Mouse (Mus musculus) ovary, postnatal 36 days (tissue): ENCODE results near the gene Bace2.

Source experiments
- DNase-seq: peaks from one replicate; pipeline ENCODE4 v3.0.0; 2022; ENCODE audit warnings: low spot score, mixed read lengths

The Bace2 gene

DNA sequence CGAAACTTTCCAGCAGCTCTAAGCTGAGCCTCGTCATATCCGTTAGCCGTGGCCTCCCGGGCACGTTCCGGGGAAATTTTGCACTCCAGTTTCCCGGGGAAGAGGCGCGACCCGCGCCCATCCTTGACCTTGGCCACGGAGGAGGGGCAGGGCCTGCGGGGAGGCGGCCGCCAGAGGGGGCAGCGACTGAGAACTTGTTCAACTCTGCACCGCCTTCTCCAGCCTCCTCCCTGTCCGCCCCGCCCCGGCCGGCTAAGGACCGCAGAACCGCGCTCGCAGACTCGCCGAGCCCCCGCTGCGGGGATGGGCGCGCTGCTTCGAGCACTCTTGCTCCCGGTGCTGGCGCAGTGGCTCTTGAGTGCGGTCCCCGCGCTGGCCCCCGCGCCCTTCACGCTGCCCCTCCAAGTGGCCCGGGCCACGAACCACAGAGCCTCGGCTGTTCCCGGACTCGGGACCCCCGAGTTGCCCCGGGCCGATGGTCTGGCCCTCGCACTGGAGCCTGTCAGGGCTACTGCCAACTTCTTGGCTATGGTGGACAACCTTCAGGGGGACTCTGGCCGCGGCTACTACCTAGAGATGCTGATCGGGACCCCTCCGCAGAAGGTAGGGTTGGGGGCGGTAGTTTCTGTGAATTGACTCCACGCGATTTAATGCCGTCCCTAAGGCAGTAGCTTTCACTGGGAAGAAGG lies at the start of gene Bace2:
Gene Bace2, plus strand, starts transcription at position 244 of the 689 bp plus-strand sequence.
- DNase-seq, result peak; percentile 83

DNA sequence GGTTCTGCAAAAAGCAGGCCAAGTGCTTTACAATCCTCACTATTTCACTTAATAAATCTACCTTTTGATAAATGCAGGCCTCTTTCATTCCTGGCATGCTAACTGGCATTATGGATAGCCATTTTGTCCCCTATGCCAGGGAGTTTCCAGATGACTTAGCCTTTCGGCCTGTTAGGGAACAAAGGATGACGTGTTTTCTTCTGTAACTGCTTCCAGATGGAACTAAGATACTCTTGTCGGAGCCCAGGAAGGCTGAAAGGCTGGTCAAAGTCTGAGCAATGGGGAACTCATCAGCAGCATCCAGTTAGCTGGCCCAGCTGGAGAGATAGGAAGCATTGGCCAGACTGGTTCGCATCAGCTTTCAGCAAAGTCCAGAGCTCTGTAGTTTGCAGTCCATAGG lies 48.9 kb upstream of the Bace2 start:
- DNase-seq, result no peak

DNA sequence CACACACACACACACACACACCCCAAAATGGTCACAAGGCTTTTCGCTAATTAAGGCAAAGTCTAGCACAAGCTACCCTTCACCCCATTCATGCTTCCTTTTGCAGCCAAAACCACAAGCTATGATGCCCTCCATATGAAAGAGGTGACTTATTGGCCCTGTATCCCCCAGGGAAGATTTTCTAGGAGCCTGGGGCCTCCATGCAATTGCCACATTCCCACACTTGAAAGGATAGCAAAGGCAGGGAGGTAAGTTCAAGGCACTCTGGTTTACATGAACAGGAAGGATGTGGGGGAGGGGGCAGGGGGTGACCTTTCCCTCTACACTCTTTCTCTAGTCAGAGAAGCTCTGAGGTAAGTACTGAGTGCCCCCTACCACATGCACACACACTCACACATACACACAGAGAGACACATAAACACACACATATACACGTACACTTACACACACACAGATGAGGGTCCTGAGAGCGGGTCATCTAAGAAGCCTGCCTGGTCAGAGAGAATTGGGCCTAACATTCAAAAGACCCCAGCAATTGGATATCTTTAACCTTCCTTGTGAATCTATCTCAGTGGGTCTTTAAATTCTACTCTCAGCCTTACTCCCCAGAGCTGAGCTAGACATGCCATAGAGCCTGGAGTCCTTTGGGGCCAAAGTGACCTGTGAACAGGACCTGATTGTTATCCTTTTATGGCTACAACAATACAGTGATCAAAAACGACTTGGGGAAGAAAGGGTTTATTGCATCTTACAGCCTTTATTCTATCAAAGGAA lies 46.6 kb upstream of the Bace2 start:
- DNase-seq, result no peak

DNA sequence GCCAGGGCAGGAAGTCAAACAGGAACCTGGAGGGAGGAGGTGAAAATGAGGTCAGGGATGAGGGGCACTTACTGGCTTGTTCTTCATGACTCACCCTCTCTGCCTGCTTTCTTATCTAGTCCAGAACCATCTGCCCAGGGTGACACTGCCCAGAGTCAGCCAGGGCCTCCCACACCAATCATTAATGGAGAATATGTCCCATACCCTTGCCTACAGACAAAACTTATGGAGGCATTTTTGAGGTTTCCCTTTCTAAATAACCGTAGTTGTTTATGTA lies 46.0 kb upstream of the Bace2 start:
- DNase-seq, result no peak

DNA sequence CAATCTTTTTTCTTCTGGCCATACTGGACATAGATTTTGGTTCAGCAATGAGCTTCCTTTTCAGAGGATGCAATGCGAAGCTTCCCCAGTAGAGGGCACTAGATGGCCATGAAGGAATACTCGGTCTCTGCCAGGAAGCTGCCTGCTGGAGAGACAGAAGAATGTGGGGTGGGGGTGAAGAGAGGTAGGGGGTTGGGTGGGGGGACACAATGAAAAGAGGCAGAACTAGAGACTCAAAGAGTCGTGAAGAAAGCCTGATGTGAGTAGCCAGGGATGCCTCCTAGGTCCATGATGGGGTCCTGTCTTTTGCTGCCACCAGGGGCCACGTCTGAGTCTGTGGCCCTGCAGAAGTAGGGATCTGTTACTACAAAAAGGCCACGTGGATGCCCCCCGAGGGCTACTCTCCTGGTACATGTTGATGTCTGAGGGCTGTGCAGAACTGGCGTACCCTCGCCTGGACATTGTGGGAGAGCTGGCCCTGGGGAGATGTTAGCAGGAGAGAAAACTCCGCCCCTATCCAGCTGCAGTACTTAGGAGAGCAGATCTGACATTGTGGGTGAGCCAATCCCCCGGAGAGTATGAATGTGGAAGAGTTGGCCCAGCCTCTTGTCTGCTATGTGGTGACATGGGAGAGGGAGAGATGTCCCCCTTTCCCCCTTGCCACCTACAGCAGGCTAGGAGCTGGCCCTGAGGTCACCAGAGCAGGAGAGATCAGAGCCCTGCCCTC lies 43.4 kb upstream of the Bace2 start:
- DNase-seq, result peak; percentile 49

DNA sequence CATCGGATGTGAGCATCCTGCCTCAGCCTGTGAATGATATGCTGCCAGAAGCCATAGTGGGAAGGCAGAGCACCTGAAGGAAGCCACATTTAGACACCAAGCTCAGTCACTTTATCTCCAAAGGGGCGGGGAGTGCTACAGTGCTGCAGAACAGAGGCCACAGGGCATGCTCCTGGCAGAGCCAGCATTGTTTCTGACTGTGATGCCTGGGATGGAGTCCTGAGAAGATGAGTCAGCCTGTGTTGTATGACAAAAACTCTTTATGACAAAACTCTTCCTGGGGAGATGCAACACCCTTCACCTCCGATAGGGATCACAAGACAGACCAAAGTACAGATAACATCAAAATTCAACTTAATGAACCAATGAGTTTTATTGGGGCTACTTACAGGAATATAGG lies 35.0 kb upstream of the Bace2 start:
- no peak for DNase-seq

DNA sequence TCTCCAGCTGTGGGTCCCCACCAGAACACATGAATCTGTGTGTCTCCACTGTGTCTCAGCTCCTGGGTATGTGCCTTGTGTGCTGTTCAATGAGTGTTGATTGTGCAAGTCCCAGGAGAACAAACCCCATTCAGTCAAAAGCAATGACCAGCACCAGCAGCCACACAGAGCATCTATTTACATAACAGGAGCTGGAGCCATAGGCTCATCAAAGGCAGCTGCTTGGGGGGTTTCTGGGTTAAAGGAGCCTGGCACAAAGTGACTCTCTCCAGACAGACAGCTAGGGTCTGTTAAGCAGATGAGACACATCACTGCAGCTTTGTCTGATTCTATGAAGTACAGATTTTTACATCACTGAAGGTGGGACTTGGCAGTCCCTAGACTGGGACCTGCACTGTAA lies 33.9 kb upstream of the Bace2 start:
- DNase-seq, result no peak

DNA sequence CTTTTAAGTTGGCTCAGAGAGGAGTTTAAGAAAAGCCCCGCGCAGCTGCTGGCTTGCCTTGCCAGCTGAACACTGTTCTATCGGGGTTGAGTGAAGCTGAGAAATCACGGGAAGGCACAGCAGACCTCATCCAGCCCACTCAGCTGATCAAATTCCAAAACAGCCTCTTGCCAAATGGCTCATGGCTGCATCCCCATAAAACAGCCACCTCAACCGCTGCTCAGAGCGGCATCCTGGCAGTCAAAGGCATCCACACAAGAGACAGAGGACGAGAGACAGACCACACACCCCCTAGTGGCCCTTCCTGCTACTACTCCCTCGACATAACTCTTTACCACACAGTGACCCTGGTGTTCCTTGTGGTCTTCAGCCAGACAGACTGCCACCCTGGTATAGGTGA lies 30.6 kb upstream of the Bace2 start:
- peak; percentile 14 for DNase-seq

DNA sequence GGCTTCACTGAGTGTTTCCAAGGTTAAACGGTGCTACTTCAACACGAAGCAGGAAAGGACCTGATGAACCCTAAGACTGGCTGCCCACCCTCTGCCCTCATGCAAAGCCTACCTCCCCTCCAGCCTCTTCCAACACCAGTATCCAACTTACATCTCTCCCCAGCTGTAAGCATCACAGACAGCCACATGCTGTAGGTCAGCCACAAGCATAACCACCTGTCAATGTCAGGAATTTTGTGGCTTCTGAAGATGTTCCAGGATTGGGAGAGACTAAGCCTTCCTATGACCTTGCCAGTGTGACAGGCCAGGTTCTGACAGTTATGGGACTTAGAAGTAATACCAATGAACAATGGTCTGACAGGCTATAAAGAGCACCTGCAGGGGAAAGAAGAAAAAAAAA lies 27.9 kb upstream of the Bace2 start:
- DNase-seq, result no peak

DNA sequence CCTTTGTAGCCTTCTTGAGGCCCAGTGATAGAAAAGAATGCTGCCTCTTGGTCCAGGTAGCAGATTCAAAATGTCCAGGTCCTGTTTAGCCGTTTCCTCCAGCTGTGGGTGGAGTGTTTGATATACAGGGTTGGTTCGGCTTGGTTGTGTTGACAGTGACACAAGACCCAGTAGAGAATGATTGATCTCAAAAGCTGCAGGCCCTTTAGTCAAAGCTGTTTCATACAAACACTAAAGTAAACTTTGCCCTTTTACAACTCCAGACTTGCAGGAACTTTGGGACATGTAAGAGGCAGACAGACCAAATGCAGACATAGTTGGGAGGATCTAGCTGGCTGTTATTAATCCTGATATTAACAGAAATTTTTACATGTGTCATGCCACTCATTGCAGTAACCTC lies 3.5 kb upstream of the Bace2 start:
- no peak for DNase-seq

DNA sequence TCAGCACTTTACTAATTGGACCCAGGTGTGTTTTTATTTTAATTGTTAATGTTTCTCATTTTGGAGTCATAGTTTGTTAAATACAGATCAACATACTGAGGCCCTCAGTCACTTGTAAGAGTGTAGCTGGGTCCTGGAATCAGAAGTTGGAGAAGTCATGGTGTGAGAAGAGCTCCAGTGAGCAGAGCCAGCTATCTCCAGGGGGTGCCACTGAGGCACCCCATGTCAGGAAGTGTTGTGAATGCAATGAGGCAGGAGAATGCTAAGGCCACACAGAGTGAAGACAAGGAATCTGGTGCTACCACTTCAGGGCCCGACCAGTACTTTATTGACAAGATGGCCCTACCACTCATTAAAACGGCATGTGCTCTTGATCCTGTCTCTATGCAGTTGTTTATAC lies 1.9 kb upstream of the Bace2 start:
- DNase-seq, result no peak

DNA sequence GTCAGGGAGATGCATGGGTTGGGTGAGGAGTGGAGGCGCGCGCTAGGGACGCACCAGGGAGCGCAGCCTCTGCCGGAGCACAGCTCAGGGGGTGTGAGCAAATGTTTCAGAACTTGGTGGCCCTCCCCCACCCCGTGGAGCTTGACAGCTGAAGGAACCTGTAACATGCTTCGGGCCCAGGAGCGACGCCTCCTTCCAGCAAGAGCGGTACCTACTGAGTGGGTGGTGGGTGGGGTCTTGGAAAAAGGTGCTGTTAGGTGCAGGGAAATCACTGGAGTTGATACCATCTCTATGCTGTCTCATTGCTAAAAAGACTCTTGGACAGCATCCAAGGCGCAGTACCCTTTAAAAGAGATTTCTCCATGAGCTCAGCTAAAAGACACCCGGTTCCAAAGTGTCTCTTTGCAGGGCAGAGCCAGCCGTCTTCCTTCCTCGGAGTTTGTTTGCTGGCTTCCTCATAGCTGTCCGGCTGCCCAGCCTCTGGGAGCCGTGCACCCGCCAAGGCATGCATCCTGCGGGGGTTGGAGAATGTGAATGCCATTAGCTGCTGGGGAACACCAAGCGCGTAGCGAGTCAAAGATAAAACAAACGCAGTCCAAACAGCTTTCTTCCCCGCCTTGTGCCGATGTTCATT lies 763 bp downstream of the Bace2 start:
- peak; percentile 46 for DNase-seq

DNA sequence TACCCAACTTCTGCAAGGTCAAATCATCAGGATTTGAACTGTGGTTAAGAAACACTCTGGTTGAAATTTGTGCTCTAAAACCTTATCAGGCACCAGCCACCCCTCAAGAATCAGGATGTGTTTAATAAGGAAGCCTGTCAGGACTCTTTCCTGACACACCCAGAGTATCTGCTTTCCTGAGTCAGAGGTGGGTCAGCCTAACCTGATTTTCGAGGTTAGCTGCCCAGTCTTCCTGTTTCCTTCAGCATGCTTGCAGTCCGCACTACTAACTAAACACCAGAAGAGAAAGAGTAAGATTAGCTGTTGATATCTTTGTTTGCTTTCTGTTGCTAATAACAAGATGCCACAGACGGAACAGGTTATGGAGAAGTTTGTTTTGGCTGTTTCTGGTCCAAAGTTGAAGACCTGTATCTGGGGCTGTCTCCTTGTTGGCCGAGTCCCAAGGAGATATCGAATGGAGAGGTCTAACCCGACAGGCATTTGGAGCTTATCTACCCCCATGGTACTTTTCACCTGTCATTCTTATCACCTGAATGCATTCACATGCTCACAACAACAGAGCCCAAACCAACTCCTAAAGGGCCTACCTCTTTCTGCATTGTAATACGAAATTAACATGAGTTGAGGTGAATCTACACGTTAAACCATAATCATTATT lies 5.8 kb downstream of the Bace2 start:
- no peak for DNase-seq

DNA sequence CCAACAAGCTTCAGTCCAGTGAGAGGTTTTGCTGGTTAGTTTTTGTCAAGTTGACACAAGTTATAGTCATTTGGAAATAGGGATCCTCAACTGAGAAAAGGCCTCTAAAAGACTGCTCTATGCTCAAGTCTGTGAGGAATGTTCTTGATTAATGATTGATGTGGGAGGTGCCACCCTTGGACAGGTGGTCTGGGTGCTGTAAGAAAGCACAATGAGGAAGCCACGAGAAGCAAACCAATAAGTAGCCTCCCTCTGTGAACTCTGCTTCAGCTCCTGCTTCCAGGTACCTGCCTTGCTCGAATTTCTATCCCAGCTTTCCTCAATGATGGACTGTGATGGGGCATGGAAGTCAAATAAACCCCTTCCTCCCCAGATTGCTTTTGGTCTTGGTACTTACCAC lies 9.6 kb downstream of the Bace2 start:
- no peak for DNase-seq

DNA sequence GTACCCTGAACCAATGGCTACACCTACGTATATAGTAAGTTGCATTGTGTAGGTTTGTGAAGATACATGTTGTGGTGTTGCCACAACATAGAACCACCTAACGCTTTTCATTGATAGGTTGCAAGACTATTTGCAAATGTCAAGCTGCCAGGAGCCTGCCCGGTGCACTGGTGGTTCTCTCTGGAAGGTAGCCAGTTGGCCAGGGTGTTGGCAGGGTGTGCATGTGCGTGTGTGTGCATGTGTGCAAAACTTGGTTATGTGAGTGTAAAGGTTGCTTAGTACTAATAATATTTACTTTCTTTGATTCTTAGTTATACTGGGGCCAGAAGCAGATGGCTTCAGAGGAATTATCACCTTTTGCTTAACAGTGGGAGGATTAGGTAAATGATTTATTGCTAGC lies 13.7 kb downstream of the Bace2 start:
- peak; percentile 25 for DNase-seq

DNA sequence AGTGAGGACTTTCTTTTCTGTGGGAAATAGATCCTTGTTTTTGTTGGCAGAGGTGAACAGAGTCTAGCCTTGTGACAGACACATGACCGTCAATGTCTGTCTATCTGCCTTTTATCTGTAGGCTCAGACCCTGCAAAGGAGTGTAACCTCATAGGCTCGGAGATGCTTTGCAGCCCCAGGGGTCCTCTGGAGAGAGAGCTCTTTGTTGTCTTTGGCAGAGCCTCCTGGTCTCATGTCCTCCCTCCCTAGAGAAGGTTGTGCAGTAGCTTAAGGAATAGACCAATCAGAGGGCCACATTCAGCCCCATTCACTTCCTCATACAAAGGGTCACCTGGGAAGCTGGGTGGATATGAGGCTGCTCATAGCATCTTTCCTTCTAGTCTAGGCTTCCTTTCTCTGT lies 31.4 kb downstream of the Bace2 start:
- DNase-seq, result no peak

DNA sequence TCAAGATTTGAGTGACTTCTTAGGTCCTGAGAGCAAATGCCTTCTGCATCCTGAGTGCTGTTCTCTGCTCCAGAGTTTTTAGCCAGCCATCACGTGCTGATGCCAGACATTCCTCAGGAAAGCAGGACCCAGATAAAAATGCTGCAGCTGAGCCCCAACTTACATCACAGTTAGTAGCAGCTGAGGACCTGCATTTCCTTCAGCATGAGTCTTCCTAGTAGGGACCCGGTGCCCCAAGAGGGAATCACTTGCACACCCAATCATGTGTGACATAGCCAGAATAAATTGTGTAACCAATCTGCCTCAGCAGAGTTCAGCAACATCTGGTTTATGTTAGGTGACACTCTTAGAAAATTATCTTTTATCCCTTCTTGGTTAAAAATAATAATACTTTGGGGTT lies 34.7 kb downstream of the Bace2 start:
- no peak for DNase-seq

DNA sequence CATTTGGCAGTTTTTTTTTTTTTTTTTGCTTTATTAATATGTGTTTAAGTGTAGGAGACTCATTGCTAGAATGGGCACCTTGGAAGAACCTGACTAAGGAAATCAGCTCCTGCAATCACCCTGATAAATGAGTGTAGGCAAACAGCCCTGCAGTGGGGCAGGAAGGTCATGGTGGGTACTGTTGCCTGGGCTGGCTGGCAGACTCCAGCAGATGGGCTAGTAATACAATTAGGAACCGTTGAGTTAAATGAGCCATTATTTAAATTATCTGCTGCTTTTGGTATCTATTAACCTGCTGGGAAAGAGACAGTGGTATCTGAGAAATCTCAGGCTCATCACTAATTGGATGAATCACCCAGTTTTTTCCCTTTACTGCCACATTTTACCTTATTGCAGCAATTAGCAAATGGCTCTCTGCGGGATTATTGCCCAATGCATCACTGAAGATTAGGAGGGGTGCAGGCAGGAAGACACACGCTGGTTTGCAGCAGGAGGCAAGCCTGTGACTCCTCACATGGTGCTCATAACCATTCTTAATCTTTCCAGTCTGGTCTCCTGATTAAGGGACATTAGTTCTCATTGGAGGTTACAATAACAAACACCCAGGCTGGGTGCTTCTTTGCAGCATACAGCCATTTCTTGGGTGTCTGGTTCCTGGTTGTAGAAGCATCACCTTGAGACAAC lies 35.3 kb downstream of the Bace2 start:
- no peak for DNase-seq

DNA sequence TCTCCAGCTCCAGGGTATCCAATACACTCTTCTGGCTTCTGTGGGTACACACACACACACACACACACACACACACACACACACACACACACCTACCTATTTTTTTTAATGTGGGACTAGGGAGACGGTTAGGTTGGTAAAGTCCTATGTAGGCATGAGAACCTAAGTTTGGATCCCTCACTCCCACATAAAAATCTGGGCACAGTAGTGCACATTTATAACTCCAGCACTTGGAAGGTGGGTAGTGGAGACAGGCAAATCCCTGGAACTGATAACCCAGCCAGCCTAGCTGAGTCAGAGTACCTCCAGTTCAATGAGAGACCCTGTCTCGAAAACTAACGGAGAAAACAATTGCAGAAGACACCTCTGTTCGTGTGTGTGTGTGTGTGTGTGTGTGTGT lies 39.9 kb downstream of the Bace2 start:
- DNase-seq, result no peak

DNA sequence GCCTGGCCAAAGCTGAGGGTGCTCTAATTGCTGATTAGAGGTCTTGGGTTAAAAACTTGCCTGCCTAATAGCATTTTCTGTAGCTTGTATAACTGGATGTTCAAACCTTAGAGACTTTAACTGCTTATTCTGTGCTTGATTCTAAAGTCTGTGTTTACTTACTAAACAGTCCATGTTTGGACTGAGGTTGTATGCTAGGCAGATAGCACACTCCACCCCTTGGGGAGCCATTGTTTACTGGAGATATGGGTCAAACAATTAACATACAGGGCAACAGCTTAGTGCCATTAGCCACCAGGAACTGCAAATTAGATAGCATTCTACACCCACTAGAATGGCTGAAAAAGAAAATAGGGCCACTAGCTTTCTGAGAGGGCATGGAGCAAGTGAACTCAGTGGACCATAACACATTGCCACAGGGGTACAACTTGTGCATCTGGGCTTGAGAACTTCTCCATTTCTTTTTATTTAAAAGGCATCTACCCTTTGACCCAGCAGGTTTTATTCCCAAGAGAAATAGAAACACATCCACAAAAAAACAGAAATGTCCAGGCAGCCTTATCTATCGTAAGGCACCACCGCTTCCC lies 41.5 kb downstream of the Bace2 start:
- no peak for DNase-seq

DNA sequence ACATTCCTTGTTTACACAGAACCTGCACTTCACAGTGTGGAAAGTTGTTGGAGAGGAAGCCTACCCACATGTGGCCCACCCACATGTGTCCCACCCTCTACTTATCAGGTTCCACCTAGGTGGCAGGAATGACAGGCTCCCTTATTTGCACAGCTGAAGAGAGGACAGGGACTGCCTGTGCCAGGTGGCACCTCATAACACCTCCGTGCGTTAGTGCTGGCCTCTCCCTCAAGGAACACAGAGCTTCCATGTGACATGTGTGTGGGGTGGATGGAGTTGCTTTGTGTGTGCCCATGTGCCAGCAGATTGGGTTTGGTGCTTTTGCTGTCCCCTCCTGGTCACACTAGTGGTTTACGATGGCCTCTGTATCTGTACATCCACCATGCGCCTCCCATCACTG lies 43.4 kb downstream of the Bace2 start:
- no peak for DNase-seq
